Mouse (Mus musculus): ENCODE data around the gene Tdo2. TPM values are rescaled to one million over a fixed set of nuclear protein-coding genes. Genes with fewer than 3 reads are reported as not detected.

Gene Tdo2
- polyA plus RNA-seq, 1 experiment from 2014 or later: 2.1 TPM

DNA sequence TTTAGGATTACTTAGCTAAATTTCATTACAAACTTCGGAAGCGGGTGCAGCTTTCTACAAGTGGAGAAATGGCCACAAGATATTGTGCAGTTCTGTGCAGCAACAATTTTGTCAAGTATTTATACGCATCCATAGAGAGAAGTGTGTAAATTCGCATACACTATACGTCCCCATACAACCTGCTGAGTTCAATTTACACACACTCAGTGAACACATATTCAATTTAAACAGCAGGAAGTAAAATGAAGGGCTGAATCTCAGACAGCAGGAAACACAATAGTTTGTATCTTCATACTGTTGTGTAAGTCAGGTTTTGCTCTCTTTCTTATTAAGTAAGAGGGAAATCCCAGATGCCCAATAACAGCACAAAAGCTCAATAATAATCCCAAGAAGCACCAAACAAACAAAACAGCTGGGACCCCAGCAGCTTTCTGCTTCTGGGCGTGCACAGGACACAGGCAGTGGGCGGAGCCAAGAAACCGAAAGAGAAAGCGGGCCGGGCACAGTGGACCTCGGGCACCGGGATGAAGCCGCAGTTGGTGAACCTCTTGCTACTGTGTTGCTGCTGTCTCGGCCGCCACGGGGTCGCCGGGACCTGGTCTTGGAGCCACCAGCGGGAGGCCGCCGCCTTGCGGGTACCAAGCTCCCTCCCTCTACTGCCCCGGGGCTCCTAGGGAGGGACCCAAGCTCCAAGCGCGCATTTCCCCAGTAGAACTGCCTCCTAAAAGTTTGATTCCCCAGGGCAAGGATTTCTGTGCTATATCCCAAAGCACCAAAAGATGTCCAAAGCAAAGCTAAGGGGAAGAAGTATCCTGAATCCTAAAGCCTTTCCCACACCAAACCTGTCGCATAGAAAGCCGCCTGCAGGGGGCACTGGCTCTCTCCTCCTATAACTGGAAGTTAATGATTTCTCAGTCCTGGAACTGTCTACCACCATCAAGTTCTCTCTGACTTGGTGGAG, 43.6 kb downstream of the Tdo2 start, which contains the start of gene Ctso:
Gene Ctso, plus strand, starts transcription at position 461 of the 961 bp plus-strand sequence.
- peak within 1 kb of the TSS; percentile 95 for H3K27ac ChIP-seq
- H3K36me3 ChIP-seq: no peaks in the 10 kb centered on the region
- H3K9me3 ChIP-seq: no peaks in the 10 kb centered on the region
- WGBS: 14% methylated on average over 27 of the region's 27 CpGs
- peak; percentile 90 for DNase-seq (ENCODE audit: low spot score)
- no peaks in the 10 kb centered on the region for H3K27me3 ChIP-seq (ENCODE audit: insufficient read depth, poor library complexity, severe bottlenecking)
- no peaks in the 10 kb centered on the region for H3K4me1 ChIP-seq
- H3K4me3 ChIP-seq: peak within 1 kb of the TSS; percentile 76

- Histone ChIP-seq H3K4me1 (no peaks in the 10 kb centered on the region), H3K27me3 (ENCODE audit: insufficient read depth, poor library complexity, severe bottlenecking) (no peaks in the 10 kb centered on the region), H3K27ac (no peak overlapping the region), H3K9me3 (no peaks in the 10 kb centered on the region), H3K4me3 (no peak overlapping the region), H3K36me3 (no peaks in the 10 kb centered on the region)
- DNase-seq (ENCODE audit: low spot score): no peak
- 82% methylated on average over 3 of the region's 3 CpGs for WGBS
These were observed 44.3 kb downstream of the Tdo2 start for GRCm38 (mm10) chr3:81931695-81932094.

- no peaks in the 10 kb centered on the region for H3K9me3 ChIP-seq
- no peaks in the 10 kb centered on the region for H3K4me1 ChIP-seq
- no peak overlapping the region for H3K4me3 ChIP-seq
- H3K27ac ChIP-seq: no peak overlapping the region
- no peaks in the 10 kb centered on the region for H3K27me3 ChIP-seq (ENCODE audit: insufficient read depth, poor library complexity, severe bottlenecking)
- WGBS: 27% methylated on average over 1 of the region's 1 CpGs
- H3K36me3 ChIP-seq: no peaks in the 10 kb centered on the region
- peak; percentile 73 for DNase-seq (ENCODE audit: low spot score)
These were observed 46.9 kb downstream of the Tdo2 start for GRCm38 (mm10) chr3:81929073-81929472.

DNA sequence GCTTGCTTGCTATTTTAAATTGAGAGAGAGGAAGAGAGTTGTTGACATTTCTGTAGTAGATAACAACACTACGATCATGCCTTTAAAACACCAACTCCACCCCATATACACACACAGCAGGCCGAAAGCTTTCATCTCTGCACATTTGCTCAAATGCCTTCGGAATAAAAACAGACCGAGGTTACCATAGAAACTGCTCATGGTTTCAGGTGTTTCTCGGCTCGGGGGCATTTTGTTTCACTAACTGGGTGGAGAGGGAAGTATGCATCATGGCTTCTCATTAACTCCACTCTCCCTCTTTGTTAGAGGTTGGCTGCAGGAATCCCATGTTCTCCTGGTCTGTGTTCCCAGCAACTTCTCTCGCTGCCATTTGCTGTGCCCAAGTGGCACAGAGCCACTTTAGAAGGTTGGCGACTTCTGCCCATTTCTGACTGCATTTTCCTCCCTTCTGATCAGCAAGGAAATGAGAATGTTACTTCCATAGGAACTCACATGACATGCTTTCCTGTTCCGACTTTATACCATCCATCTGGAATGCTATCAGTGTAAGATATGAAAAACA, 49.2 kb downstream of the Tdo2 start:
- H3K4me1 ChIP-seq: no peaks in the 10 kb centered on the region
- 69% methylated on average over 9 of the region's 9 CpGs for WGBS
- H3K9me3 ChIP-seq: no peaks in the 10 kb centered on the region
- H3K27ac ChIP-seq: no peak overlapping the region
- no peaks in the 10 kb centered on the region for H3K27me3 ChIP-seq (ENCODE audit: insufficient read depth, poor library complexity, severe bottlenecking)
- H3K36me3 ChIP-seq: no peaks in the 10 kb centered on the region
- H3K4me3 ChIP-seq: no peak overlapping the region
- no peak for DNase-seq (ENCODE audit: low spot score)

- no peaks in the 10 kb centered on the region for H3K27me3 ChIP-seq (ENCODE audit: insufficient read depth, poor library complexity, severe bottlenecking)
- H3K4me3 ChIP-seq: no peak overlapping the region
- 41% methylated on average over 5 of the region's 5 CpGs for WGBS
- DNase-seq (ENCODE audit: low spot score): no peak
- no peaks in the 10 kb centered on the region for H3K36me3 ChIP-seq
- H3K4me1 ChIP-seq: no peaks in the 10 kb centered on the region
- no peak overlapping the region for H3K27ac ChIP-seq
- H3K9me3 ChIP-seq: no peaks in the 10 kb centered on the region
These were observed 50.1 kb downstream of the Tdo2 start for GRCm38 (mm10) chr3:81925856-81926255.

DNA sequence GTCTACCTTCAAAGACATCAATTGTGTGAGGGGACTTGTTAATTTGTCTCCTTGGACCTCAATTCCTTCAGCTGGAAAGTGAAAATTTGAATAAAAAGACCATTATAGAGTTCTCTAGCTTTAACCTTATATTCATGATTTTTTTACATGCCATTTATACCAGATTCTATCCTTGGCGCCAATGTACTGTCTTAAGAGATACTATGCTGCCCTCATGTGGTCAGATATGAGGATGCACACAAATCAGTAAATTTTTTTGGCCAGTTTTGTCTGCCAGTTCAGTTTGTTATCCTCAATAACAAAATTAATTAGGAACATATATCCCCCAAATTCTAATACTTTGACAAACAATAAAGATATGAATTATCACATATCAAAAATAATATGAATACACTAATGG, 51.1 kb downstream of the Tdo2 start:
- Histone ChIP-seq H3K9me3 (no peaks in the 10 kb centered on the region), H3K27ac (no peak overlapping the region), H3K4me3 (no peak overlapping the region), H3K4me1 (no peaks in the 10 kb centered on the region), H3K27me3 (ENCODE audit: insufficient read depth, poor library complexity, severe bottlenecking) (no peaks in the 10 kb centered on the region), H3K36me3 (no peaks in the 10 kb centered on the region)
- WGBS: 0% methylated on average over 1 of the region's 1 CpGs
- DNase-seq (ENCODE audit: low spot score): no peak

DNA sequence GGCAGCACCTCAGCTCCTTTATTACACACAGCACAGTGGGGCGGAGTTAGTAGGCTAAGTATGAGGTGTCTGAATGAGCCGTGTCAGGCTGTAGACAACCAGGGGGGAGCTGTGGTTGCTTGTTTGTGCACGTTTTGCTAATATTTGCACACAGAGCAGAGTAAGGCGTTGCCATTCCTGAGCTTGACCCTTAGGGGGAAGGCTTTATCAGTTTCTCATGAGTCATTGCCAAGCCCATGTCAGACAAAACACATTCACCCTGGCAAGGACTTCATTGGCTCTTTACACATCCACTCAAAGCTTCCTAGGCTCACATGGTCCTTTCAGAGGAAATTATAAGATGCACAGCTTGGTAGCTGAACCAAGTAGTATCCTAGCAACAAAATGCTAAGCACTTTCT, 53.1 kb downstream of the Tdo2 start:
- H3K9me3 ChIP-seq: no peaks in the 10 kb centered on the region
- 51% methylated on average over 4 of the region's 4 CpGs for WGBS
- H3K4me1 ChIP-seq: no peaks in the 10 kb centered on the region
- no peak overlapping the region for H3K27ac ChIP-seq
- no peaks in the 10 kb centered on the region for H3K27me3 ChIP-seq (ENCODE audit: insufficient read depth, poor library complexity, severe bottlenecking)
- no peak for DNase-seq (ENCODE audit: low spot score)
- no peak overlapping the region for H3K4me3 ChIP-seq
- no peaks in the 10 kb centered on the region for H3K36me3 ChIP-seq

GRCm38 (mm10) chr3:81919681-81920080, 56.3 kb downstream of the Tdo2 start:
- no peaks in the 10 kb centered on the region for H3K36me3 ChIP-seq
- no peaks in the 10 kb centered on the region for H3K4me1 ChIP-seq
- no peak for DNase-seq (ENCODE audit: low spot score)
- H3K27me3 ChIP-seq (ENCODE audit: insufficient read depth, poor library complexity, severe bottlenecking): no peaks in the 10 kb centered on the region
- no peaks in the 10 kb centered on the region for H3K9me3 ChIP-seq
- no peak overlapping the region for H3K27ac ChIP-seq
- WGBS: 55% methylated on average over 3 of the region's 3 CpGs
- H3K4me3 ChIP-seq: no peak overlapping the region

- Histone ChIP-seq H3K36me3 (no peaks in the 10 kb centered on the region), H3K27me3 (ENCODE audit: insufficient read depth, poor library complexity, severe bottlenecking) (no peaks in the 10 kb centered on the region), H3K9me3 (no peaks in the 10 kb centered on the region), H3K4me1 (no peaks in the 10 kb centered on the region), H3K27ac (no peak overlapping the region), H3K4me3 (no peak overlapping the region)
- no peak for DNase-seq (ENCODE audit: low spot score)
- 76% methylated on average over 8 of the region's 8 CpGs for WGBS
These were observed 57.8 kb downstream of the Tdo2 start for GRCm38 (mm10) chr3:81918215-81918614.

- Histone ChIP-seq H3K4me3 (no peak overlapping the region), H3K27ac (no peak overlapping the region), H3K9me3 (no peaks in the 10 kb centered on the region), H3K4me1 (no peaks in the 10 kb centered on the region), H3K27me3 (ENCODE audit: insufficient read depth, poor library complexity, severe bottlenecking) (no peaks in the 10 kb centered on the region), H3K36me3 (no peaks in the 10 kb centered on the region)
- DNase-seq (ENCODE audit: low spot score): no peak
- 79% methylated on average over 3 of the region's 3 CpGs for WGBS
These were observed 58.6 kb downstream of the Tdo2 start for GRCm38 (mm10) chr3:81917354-81917935.

- Histone ChIP-seq H3K36me3 (no peaks in the 10 kb centered on the region), H3K9me3 (no peaks in the 10 kb centered on the region), H3K4me3 (no peak overlapping the region), H3K27me3 (ENCODE audit: insufficient read depth, poor library complexity, severe bottlenecking) (no peaks in the 10 kb centered on the region), H3K27ac (no peak overlapping the region), H3K4me1 (no peaks in the 10 kb centered on the region)
- WGBS: 71% methylated on average over 5 of the region's 5 CpGs
- DNase-seq (ENCODE audit: low spot score): no peak
These were observed 59.8 kb downstream of the Tdo2 start for GRCm38 (mm10) chr3:81916030-81916686.

DNA sequence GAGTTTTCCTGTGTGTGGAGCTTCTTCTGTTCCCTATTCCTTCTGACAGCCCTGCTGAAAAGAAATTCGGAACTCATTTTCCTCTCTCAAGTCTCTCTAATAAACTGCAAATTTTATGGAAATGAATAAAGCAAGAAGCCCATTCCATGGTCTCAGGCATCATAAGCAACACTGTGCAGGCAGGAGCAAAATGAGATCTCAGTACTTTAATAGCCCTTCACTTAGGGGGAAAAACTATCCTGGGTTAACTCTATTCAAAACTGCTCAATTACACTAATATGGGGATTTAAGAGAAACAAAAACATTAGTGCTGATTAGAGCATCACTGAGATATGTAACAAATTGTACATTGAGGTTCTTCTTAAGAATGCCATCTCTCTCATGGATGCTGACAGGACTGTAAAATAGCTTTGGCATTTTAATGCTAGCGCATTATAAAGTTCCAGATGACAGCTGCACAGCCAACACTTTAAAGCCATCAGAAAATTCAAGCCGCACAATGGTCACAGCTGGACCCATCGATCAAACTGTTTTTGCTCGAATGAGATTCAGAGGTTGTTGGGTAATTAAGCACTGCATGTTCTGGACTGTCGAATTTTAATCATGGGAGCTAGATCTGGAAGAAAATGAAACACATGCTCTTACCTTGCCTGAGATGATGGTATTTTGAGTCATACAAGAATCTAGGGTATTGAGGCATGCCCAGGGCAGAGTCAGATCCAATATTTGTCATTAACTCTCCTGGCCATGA, 65.5 kb downstream of the Tdo2 start:
- Histone ChIP-seq H3K27ac (no peak overlapping the region), H3K9me3 (no peaks in the 10 kb centered on the region), H3K27me3 (ENCODE audit: insufficient read depth, poor library complexity, severe bottlenecking) (no peaks in the 10 kb centered on the region), H3K4me1 (no peaks in the 10 kb centered on the region), H3K36me3 (no peaks in the 10 kb centered on the region), H3K4me3 (no peak overlapping the region)
- 84% methylated on average over 6 of the region's 6 CpGs for WGBS
- no peak for DNase-seq (ENCODE audit: low spot score)
